Mouse (Mus musculus) G1E (cell line): ENCODE measurements around the gene Cactin.

Experiments
- CTCF ChIP-seq: IDR thresholded peaks from 2 replicates; pipeline ENCODE4 v1.5.1; 2012; ENCODE audit warnings: low read depth, low read length, inconsistent platforms, mixed read lengths
- GATA1 ChIP-seq: IDR thresholded peaks from 2 replicates; pipeline ENCODE4 v1.6.1; 2012; ENCODE audit warnings: borderline replicate concordance, low read length, inconsistent platforms, mixed read lengths
- GATA2 ChIP-seq: IDR thresholded peaks from 2 replicates; pipeline ENCODE4 v1.6.1; 2012; ENCODE audit warnings: low read depth, low read length, inconsistent platforms, borderline replicate concordance
- POLR2AphosphoS5 ChIP-seq: IDR thresholded peaks from 2 replicates; pipeline ENCODE4 v1.6.1; 2012; ENCODE audit warnings: low read depth, low read length, inconsistent platforms; ENCODE audit not compliant: insufficient replicate concordance
- TAL1 ChIP-seq: conservative IDR thresholded peaks from 2 replicates; pipeline ENCODE4 v1.6.1; 2012; ENCODE audit warnings: low read depth, low read length, inconsistent platforms, mixed read lengths

- no peak for TF ChIP-seq TAL1
- TF ChIP-seq CTCF: no peak
- no peak for TF ChIP-seq GATA1
- no peak for TF ChIP-seq GATA2
- TF ChIP-seq POLR2AphosphoS5: no peak
Observed at GRCm38 (mm10) chr10:81349146-81349545, 28.2 kb downstream of the Cactin start.
